Mouse (Mus musculus): Measurements from ENCODE around the gene Kcnip4. TPM values are rescaled to one million over a fixed set of nuclear protein-coding genes. Genes with fewer than 3 reads are reported as not detected.

Kcnip4 gene
- polyA plus RNA-seq, 1 experiment from 2014 or later: 2.6 TPM

- no peaks in the 10 kb centered on the region for H3K4me1 ChIP-seq (ENCODE audit: control insufficient read depth, insufficient read depth, low read length)
- 43% methylated on average over 5 of the region's 5 CpGs for WGBS
- H3K9me3 ChIP-seq (replicated peaks; ENCODE audit: control insufficient read depth, low read length): no peaks in the 10 kb centered on the region
- no peaks in the 10 kb centered on the region for H3K36me3 ChIP-seq (ENCODE audit: control insufficient read depth, insufficient read depth, low read length)
- no peaks in the 10 kb centered on the region for H3K27me3 ChIP-seq (ENCODE audit: control insufficient read depth, insufficient read depth, low read length)
- H3K4me3 ChIP-seq (replicated peaks; ENCODE audit: low read length): no peak overlapping the region
- no peak for ATAC-seq (ENCODE audit: insufficient read depth, low FRiP score)
- H3K27ac ChIP-seq (ENCODE audit: low read length): no peak overlapping the region
- no peak overlapping the region for H3K9ac ChIP-seq (ENCODE audit: low read length)
- H3K4me2 ChIP-seq (ENCODE audit: low read depth, low read length): no peak overlapping the region
These were observed 1024.5 kb downstream of the Kcnip4 start for GRCm38 (mm10) chr5:48500204-48500603.

DNA sequence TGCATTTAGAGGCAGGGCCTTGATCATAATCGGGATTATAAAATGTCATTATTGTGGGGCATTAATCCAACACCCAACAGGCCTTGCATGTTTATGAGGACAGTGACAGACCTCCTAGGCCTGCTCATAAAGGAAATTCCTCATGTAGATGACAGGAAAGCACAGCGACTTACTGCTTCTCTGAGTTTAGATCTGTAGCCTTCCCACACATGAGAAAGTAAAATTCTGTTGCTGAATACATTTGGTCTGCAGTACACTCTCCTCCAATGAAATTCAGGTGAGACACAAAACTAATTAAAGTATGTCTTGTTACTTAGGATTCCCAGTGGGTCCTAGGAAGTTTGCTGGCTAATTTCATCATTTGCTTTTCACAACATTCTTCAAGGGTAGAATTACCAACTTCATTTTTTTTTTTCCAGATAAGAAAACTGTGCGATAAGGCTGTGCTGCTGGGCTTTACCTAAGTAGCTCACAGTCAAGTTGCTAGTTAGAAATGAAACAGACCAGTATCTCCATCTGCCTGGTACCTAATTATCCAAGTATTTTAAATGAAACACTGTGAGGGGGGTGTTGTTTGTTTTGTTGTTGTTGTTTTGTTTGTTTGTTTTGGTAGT lies 1033.7 kb downstream of the Kcnip4 start:
- H3K4me3 ChIP-seq (replicated peaks; ENCODE audit: low read length): no peak overlapping the region
- H3K27ac ChIP-seq (ENCODE audit: low read length): no peak overlapping the region
- no peaks in the 10 kb centered on the region for H3K27me3 ChIP-seq (ENCODE audit: control insufficient read depth, insufficient read depth, low read length)
- no peak overlapping the region for H3K9ac ChIP-seq (ENCODE audit: low read length)
- no peaks in the 10 kb centered on the region for H3K9me3 ChIP-seq (replicated peaks; ENCODE audit: control insufficient read depth, low read length)
- no peak overlapping the region for H3K4me2 ChIP-seq (ENCODE audit: low read depth, low read length)
- whole genome bisulfite sequencing: 73% methylated on average over 3 of the region's 3 CpGs
- H3K4me1 ChIP-seq (ENCODE audit: control insufficient read depth, insufficient read depth, low read length): no peaks in the 10 kb centered on the region
- no peaks in the 10 kb centered on the region for H3K36me3 ChIP-seq (ENCODE audit: control insufficient read depth, insufficient read depth, low read length)
- no peak for ATAC-seq (ENCODE audit: insufficient read depth, low FRiP score)

DNA sequence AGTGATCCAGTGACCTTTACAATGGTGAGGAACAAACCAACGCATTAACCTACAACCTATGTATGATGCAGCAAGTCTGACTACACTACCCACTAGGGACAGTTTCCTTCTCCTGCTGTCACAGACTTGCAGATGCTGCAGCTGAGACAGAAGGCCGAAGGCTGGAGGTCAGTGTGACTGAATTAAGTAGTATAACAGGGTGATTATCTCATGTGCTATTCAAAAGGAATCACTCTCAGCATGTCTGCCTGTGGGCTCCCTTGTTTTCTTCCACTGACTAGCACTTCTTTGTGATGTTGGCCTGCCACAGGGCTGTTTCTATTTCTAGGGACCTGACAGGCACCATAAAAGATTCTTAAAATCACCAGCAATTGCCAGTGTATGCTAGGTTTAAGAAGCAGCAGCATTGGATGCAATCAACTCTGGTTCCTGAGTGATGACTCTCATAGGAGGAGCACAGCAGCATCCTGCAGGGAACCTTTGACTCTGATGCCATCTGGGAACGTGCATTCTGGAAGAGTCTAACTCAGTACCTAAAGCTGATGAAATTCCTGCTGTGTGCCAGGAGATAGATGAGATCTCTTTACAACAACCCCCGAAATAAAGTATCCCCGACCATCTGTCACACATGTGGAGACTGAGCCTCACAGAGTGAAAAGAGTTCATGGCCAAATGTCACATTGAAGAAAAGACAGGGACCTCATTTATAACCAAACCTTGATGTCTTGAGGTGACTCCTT lies 1035.0 kb downstream of the Kcnip4 start:
- no peak for ATAC-seq (ENCODE audit: insufficient read depth, low FRiP score)
- H3K36me3 ChIP-seq (ENCODE audit: control insufficient read depth, insufficient read depth, low read length): no peaks in the 10 kb centered on the region
- WGBS: 50% methylated on average over 5 of the region's 5 CpGs

DNA sequence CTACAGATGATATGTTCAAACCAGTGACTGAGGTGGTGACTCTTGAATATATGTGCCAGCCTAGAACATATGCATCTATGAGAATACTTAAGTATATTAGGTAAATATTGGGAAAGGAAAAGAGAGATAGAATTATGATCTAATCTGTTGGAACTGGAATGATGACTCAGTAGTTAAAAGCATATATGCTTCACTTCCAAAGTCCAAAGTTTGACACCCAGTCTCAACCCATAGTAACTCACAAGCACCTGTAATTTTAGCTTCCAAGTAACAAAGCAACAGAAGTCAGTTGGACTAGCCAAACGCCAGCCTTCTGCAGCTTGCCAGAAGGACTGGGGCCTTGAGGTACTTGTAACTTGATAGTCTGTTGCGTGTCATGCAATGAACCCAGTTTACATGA lies 1041.6 kb downstream of the Kcnip4 start:
- Histone ChIP-seq H3K4me3 (replicated peaks; ENCODE audit: low read length) (no peak overlapping the region), H3K4me2 (ENCODE audit: low read depth, low read length) (no peak overlapping the region), H3K9ac (ENCODE audit: low read length) (no peak overlapping the region), H3K27ac (ENCODE audit: low read length) (no peak overlapping the region), H3K4me1 (ENCODE audit: control insufficient read depth, insufficient read depth, low read length) (no peaks in the 10 kb centered on the region), H3K36me3 (ENCODE audit: control insufficient read depth, insufficient read depth, low read length) (no peaks in the 10 kb centered on the region), H3K27me3 (ENCODE audit: control insufficient read depth, insufficient read depth, low read length) (no peaks in the 10 kb centered on the region), H3K9me3 (replicated peaks; ENCODE audit: control insufficient read depth, low read length) (no peaks in the 10 kb centered on the region)
- no peak for ATAC-seq (ENCODE audit: insufficient read depth, low FRiP score)
- WGBS: 79% methylated on average over 2 of the region's 2 CpGs

More for the DNA sequence above, 1035.0 kb downstream of the Kcnip4 start:
- Histone ChIP-seq H3K4me3 (replicated peaks; ENCODE audit: low read length) (no peak overlapping the region), H3K27me3 (ENCODE audit: control insufficient read depth, insufficient read depth, low read length) (no peaks in the 10 kb centered on the region), H3K4me1 (ENCODE audit: control insufficient read depth, insufficient read depth, low read length) (no peaks in the 10 kb centered on the region), H3K9ac (ENCODE audit: low read length) (no peak overlapping the region), H3K9me3 (replicated peaks; ENCODE audit: control insufficient read depth, low read length) (no peaks in the 10 kb centered on the region), H3K27ac (ENCODE audit: low read length) (no peak overlapping the region), H3K4me2 (ENCODE audit: low read depth, low read length) (no peak overlapping the region)

DNA sequence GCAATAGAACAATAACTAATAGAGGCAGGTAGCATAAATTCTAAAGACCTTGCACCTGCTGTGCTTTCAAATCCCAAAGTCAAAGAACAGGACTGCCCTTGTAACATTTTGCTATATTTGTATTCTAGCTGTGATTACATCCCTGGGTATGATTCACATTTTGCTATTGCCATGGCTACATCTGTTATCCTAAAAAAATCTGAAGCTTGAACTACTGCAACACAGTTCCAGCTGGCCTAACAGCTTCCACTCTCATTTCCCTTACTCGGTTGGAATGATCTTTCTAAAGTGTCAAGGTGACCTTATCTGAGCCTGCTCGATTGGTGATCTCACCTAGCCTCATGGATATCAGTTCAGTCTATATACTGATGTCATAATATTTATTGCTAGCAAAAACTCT lies 1064.5 kb downstream of the Kcnip4 start:
- no peaks in the 10 kb centered on the region for H3K27me3 ChIP-seq (ENCODE audit: control insufficient read depth, insufficient read depth, low read length)

DNA sequence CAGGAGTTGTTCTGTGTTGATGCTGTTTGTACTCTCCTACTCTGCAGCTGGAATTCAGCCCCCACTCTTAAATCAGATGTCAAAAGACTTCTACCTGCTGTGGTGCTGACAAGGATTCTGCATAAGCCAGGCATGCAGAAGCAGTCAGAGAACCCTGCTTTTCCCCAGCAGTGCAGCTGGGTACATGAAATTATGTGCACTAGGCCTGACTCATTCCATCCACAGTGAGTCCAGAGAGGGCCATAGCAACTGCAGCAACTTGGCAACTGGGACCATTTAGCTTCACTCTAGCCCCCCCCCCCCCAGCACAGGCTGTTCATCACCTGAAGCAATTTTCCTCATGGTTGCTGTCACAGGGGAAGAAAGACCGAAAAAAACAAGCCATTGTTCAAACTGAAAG lies 1075.8 kb downstream of the Kcnip4 start:
- Histone ChIP-seq H3K36me3 (ENCODE audit: control insufficient read depth, insufficient read depth, low read length) (no peaks in the 10 kb centered on the region), H3K4me1 (ENCODE audit: control insufficient read depth, insufficient read depth, low read length) (no peaks in the 10 kb centered on the region), H3K9me3 (replicated peaks; ENCODE audit: control insufficient read depth, low read length) (no peaks in the 10 kb centered on the region), H3K9ac (ENCODE audit: low read length) (no peak overlapping the region), H3K27ac (ENCODE audit: low read length) (no peak overlapping the region), H3K27me3 (ENCODE audit: control insufficient read depth, insufficient read depth, low read length) (no peaks in the 10 kb centered on the region), H3K4me3 (replicated peaks; ENCODE audit: low read length) (no peak overlapping the region), H3K4me2 (ENCODE audit: low read depth, low read length) (no peak overlapping the region)
- ATAC-seq (ENCODE audit: insufficient read depth, low FRiP score): no peak
- 73% methylated on average over 1 of the region's 1 CpGs for WGBS

More for the DNA sequence above, 1064.5 kb downstream of the Kcnip4 start:
- Histone ChIP-seq H3K4me3 (replicated peaks; ENCODE audit: low read length) (no peak overlapping the region), H3K9me3 (replicated peaks; ENCODE audit: control insufficient read depth, low read length) (no peaks in the 10 kb centered on the region), H3K4me2 (ENCODE audit: low read depth, low read length) (no peak overlapping the region), H3K4me1 (ENCODE audit: control insufficient read depth, insufficient read depth, low read length) (no peaks in the 10 kb centered on the region), H3K36me3 (ENCODE audit: control insufficient read depth, insufficient read depth, low read length) (no peaks in the 10 kb centered on the region), H3K27ac (ENCODE audit: low read length) (no peak overlapping the region), H3K9ac (ENCODE audit: low read length) (no peak overlapping the region)
- WGBS: 52% methylated on average over 2 of the region's 2 CpGs
- ATAC-seq (ENCODE audit: insufficient read depth, low FRiP score): no peak

DNA sequence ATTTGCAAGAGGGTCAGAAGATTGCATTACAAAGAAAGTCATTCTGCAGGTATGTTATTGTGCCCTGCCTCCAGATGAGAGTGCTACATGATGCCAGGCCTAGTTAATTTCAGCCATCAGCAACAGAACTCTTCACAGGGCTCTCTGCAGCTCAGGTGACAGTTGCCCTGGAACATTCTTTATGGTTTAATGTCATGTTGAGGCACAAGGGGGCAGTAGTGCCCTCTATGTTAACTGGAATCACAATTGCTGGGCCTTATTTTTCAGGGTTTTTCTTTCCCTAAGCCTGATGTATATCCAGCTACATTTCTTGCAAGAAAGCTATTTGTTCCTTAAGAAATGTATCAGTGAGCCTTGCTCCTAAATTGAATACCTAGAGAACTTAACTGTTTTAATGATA lies 1094.2 kb downstream of the Kcnip4 start:
- Histone ChIP-seq H3K4me1 (ENCODE audit: control insufficient read depth, insufficient read depth, low read length) (no peaks in the 10 kb centered on the region), H3K36me3 (ENCODE audit: control insufficient read depth, insufficient read depth, low read length) (no peaks in the 10 kb centered on the region), H3K27ac (ENCODE audit: low read length) (no peak overlapping the region), H3K4me2 (ENCODE audit: low read depth, low read length) (no peak overlapping the region), H3K4me3 (replicated peaks; ENCODE audit: low read length) (no peak overlapping the region), H3K9me3 (replicated peaks; ENCODE audit: control insufficient read depth, low read length) (no peaks in the 10 kb centered on the region), H3K27me3 (ENCODE audit: control insufficient read depth, insufficient read depth, low read length) (no peaks in the 10 kb centered on the region), H3K9ac (ENCODE audit: low read length) (no peak overlapping the region)
- no peak for ATAC-seq (ENCODE audit: insufficient read depth, low FRiP score)

- Histone ChIP-seq H3K36me3 (ENCODE audit: control insufficient read depth, insufficient read depth, low read length) (no peaks in the 10 kb centered on the region), H3K4me3 (replicated peaks; ENCODE audit: low read length) (no peak overlapping the region), H3K27ac (ENCODE audit: low read length) (no peak overlapping the region), H3K4me2 (ENCODE audit: low read depth, low read length) (no peak overlapping the region), H3K9me3 (replicated peaks; ENCODE audit: control insufficient read depth, low read length) (no peaks in the 10 kb centered on the region), H3K9ac (ENCODE audit: low read length) (no peak overlapping the region), H3K27me3 (ENCODE audit: control insufficient read depth, insufficient read depth, low read length) (no peaks in the 10 kb centered on the region), H3K4me1 (ENCODE audit: control insufficient read depth, insufficient read depth, low read length) (no peaks in the 10 kb centered on the region)
- ATAC-seq (ENCODE audit: insufficient read depth, low FRiP score): no peak
- WGBS: 61% methylated on average over 1 of the region's 1 CpGs
These were observed 1102.8 kb downstream of the Kcnip4 start for GRCm38 (mm10) chr5:48421957-48422356.

DNA sequence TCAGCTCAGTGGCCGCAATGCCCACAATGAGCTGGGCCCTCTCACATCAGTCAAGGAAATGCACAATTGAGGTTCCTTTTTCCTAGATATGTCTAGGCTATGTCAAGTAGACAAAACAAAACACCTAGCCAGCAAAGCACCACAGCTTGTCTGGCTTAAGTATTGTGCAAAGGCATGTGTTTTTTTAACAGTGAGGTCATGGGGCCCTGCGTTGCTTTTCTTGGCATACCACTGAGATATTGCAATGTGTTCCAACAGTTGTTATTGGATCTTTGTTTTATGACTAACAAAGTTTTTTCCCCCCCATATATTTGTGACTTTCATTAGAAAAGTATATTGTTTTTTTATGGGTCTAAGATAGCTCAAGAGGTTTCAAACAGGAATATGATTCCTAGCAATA lies 1105.0 kb downstream of the Kcnip4 start:
- Histone ChIP-seq H3K4me3 (replicated peaks; ENCODE audit: low read length) (no peak overlapping the region), H3K36me3 (ENCODE audit: control insufficient read depth, insufficient read depth, low read length) (no peaks in the 10 kb centered on the region), H3K27me3 (ENCODE audit: control insufficient read depth, insufficient read depth, low read length) (no peaks in the 10 kb centered on the region), H3K9ac (ENCODE audit: low read length) (no peak overlapping the region), H3K9me3 (replicated peaks; ENCODE audit: control insufficient read depth, low read length) (no peaks in the 10 kb centered on the region), H3K27ac (ENCODE audit: low read length) (no peak overlapping the region), H3K4me2 (ENCODE audit: low read depth, low read length) (no peak overlapping the region), H3K4me1 (ENCODE audit: control insufficient read depth, insufficient read depth, low read length) (no peaks in the 10 kb centered on the region)
- 88% methylated on average over 2 of the region's 2 CpGs for WGBS
- no peak for ATAC-seq (ENCODE audit: insufficient read depth, low FRiP score)

All from stomach, embryonic 16.5 days (tissue).